Mouse (Mus musculus): ENCODE measurements around the gene Chst11.

Gene Chst11

DNA sequence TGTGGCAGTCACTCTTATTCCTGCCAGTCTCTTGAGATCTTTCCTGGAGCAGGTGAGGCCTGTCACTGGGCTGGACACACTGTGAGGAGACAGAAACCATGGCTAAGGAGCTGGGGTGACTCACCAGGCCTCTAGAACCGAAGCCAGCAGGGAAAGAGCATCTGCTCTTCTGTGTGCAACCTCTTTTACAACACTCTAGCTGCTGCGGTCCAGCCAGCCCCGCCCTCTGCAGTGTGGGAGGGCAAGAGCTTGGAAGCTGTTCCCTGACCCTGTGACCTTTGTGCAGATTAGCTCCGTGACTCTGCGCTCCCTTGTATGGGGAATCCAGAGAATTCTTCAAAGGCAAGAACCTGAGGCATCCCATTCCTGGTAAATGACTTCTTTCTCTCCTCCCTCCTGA lies 84.5 kb downstream of the Chst11 start:
- in situ Hi-C loops (cut with MboI; ENCODE audit: unreplicated experiment in 2 of 2) = no loop called here

DNA sequence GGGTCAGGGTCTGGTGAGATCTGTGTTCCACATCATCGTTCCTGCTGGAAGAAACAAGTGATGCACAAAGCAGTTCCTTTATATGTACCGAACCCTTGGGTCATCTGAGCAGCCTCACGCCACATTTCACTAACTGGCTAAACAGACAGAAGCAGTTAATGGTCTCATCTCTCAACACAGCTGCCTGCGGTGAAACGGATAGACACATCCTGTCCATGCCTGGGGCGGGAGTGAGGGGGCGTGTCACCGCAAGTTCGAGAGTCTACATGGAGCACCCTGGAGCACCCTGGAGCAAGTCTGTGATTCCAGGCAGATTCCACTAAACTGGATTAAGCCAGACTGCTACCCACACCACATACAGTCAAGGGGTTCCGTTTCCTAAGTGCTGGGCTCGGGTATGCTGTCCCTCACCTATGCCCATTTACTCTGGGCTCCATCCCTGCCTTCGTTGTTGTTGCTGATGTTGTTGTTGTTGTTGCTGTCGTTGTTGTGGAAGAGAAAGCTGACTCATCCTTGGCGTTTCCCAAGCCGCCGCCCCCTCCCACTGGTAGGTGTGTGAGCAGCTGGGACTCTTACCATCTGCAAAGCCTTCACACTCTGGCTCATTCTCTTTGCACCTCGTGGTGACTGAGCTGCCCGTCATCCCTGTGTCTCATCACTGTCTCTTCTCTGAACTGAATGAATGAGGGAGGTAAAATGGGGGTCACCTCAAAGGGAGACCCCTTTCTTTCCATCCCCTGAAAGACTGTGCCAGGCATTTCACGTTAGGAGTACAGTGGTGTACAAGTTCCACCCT lies 86.7 kb downstream of the Chst11 start:
- in situ Hi-C loops (cut with MboI; ENCODE audit: unreplicated experiment in 2 of 2) = no loop called here

DNA sequence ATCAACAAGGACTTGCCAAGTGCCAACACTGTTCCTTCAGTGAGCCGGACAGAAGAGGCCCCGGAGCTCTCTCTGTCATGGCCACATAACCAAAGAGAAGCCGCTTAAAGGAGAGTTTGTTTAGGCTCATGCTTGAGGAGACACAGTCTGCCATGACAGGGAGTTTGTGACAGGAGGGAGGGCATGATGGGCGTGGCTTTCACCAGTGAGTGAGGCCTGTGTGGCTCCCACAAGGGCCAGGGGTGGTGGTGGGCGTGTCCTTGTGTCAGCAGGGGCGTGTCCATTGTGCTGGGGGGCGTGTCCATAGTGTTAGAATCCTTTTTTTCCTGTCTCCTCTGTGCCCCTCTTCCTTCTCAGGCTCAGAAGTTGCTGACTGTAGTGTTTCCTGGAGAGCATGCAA lies 87.8 kb downstream of the Chst11 start:
- in situ Hi-C loops (cut with MboI; ENCODE audit: unreplicated experiment in 2 of 2) = no loop called here

DNA sequence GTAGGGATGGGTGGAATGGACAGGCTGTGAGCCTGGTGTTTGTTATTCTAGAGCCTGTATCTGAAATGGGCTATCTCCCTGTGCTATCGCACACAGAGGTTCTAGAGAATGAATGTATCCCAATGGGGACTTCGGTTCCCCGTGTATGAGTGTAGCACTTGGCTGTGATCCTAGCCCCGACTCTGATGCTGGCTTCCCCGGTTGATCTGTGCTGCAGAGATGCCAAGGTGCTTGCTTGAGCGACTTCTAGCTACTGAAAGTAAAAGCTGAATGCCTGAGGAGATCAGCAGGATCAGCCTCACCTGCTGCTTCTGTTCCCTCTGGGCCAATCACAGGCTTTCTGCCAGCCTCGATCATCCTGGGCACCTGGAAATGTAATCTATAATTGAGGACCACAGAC lies 91.5 kb downstream of the Chst11 start:
- in situ Hi-C loops (cut with MboI; ENCODE audit: unreplicated experiment in 2 of 2) = no loop called here

DNA sequence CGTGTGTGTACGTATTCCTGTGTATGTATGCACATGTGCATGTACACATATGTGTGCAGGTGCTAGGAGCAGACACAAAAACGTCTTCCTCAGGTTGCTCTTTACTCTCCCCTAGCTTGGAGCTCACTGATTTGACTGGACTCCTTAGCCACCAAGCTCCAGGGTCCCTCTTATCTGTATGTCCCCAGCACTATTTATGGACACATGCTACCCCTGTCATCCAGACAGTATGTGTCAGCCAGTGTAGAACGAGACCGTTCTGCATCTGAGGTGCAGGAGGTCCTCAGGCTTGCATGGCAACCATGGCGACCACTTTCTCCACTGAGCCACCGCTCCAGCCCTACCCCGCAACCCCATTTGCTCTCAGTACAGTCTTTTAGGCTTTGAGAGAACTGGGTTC lies 93.4 kb downstream of the Chst11 start:
- in situ Hi-C loops (cut with MboI; ENCODE audit: unreplicated experiment in 2 of 2) = no loop called here

DNA sequence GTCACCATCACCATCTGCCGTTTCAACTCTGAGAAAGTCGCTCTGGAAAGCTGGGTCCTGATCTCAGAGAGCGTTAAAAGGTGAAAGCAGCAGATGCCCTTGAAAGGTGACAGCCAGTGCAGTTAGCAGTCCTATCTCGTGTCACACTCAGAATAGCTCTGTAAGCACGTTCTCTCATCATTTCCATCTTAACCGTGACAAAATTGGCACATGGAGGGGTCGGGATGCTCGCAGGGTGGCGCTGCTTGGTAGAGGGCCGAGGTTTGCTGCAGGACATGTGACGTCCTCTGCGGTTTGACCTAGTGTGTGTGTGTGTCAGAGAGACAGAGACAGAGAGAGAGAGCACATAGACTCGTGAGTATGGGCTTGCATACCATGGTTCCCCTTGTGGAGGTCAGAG lies 94.5 kb downstream of the Chst11 start:
- in situ Hi-C loops (cut with MboI; ENCODE audit: unreplicated experiment in 2 of 2) = no loop called here

DNA sequence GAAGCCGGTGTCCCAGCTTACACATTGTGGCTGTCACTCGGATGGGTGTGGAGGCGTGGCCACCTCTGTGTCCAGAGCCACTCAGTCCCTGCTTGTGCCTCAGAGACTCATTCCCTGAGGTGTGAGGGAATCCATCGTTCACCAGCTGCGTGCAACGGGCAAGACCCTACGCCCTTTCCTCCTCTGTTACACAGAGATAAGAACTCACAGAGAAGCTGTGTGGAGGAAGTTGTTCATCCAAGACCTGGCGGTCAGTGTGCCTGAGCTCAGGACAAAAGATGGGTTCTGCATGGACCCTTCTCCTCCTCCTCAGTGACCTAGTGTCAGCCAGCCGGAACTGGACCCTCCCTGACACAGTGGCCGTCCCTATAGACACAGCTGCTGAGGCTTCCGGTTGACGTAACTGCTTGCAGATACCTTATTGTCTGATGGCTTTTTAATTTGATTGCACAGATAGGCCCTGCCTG lies 95.0 kb downstream of the Chst11 start:
- in situ Hi-C loops (cut with MboI; ENCODE audit: unreplicated experiment in 2 of 2) = no loop called here

DNA sequence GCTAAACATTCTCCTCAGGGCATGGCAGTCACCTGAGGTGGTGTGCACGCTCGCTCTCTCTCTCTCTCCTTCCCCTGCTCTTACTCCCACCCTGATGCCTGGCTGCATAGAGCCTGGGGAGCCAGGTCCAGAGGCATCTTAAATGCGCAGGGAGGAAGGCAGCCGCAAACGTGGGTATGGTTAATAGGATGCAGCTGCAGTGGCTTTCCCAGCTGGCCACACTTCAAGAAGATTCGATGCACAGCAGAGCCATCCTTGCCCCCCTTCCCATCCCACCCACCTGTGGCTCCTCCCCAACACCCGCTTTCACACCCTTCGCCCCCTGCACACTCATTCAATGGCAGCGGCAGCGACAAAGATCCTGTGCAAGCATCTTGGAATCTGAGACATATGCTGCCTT lies 95.6 kb downstream of the Chst11 start:
- in situ Hi-C loops (cut with MboI; ENCODE audit: unreplicated experiment in 2 of 2) = no loop called here

DNA sequence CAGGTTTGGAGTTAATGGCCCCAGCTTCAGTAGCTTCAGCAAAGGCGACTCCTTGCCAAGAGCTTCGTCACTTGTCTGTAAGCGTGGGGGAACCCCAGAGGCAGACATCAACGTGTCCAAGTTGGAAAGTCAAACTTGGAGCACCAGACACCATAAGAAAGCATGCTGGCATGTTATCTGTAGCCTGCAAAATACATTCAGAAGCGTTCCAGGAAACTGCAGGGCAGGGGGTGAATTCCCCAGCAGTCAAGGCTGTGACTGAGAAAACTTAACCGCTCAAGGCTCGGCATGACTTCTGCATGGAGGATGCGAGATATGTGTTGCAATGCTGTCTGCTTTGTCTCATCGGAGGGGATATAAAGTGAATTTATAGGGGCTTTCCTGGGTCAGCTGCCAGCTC lies 98.6 kb downstream of the Chst11 start:
- in situ Hi-C loops (cut with MboI; ENCODE audit: unreplicated experiment in 2 of 2) = no loop called here

DNA sequence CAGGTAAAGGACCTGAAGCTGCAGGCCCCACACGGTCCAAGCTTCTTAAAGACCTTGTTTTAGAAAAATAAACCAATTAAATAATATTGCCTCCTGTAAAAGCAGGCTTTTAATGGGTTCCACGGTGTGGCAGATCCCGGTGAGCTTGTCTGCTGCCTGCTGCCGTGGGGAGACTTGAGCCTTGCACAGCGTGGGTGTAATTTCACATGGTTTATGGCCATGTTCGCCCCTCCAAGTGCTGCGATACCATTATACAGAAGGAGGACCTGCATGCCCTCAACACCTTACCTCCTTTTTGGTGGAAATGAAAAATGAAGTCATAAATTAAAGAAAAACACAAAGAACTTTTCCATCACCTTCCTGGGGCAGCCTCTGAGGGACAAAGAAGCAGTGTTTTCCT lies 103.0 kb downstream of the Chst11 start:
- in situ Hi-C loops (cut with MboI; ENCODE audit: unreplicated experiment in 2 of 2) = no loop called here

DNA sequence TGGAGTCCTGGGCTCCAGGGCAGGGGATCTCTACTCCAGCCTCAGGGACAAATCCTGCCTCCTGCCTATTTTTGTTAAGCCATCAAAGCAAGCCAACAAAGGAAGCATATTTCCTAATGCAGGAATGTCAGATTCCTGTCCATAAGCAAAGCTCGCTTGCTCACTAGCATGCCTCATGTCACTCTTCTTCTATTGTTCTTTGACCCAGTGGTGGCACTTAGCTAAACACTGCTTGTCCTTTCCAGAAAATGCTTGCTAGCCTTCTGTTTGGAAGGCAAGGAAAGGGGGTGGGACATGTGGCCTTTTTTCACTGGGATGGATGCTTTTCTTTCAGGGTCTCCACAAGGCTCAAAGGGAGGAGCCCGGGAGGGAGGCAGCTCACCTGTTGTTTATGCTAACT lies 103.5 kb downstream of the Chst11 start:
- in situ Hi-C loops (cut with MboI; ENCODE audit: unreplicated experiment in 2 of 2) = no loop called here

DNA sequence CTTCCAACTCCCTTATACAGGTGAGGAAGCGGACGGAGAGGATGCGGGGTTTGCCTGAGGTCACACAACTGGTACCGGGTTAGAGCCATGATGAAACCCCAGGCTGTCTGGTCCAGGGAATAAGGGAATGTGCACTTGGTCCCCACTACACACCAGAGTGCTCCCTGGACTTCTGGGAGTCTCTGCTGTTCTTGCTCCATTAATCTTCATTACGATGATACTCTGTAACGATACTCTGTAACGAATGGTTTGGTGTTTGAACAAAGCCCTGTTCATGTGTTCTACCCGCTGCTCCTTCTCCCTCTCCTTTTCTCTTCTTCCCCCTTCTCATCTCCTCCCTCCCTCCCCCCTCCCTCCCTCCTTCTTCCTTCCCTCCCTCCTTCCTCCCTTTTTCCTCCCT lies 104.9 kb downstream of the Chst11 start:
- in situ Hi-C loops (cut with MboI; ENCODE audit: unreplicated experiment in 2 of 2) = loop anchor here in 1 of 2 experiments (10.0 kb wide), 1 partner anchor 155 kb away; no protein-coding TSS in a partner anchor

DNA sequence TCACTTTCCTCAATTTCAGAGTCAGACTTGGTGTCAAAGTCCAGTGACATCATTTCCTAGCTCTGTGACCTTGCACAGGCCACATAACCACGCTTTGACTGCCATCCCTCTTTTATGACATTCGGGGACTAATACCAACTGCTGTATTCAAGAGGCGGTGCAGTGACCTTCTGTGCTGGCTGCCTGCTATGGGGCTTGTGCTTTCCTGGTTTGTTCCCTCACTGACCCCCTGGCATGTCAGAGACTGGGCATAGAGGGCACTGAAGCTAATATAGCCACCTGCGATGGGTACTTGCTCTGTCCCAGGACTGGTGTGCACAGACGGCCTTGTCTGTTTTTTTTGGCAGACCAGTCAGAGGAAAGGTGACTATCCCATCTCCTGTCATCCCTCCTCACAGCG lies 108.4 kb downstream of the Chst11 start:
- in situ Hi-C loops (cut with MboI; ENCODE audit: unreplicated experiment in 2 of 2) = loop anchor here in 1 of 2 experiments (10.0 kb wide), 1 partner anchor 159 kb away; no protein-coding TSS in a partner anchor

DNA sequence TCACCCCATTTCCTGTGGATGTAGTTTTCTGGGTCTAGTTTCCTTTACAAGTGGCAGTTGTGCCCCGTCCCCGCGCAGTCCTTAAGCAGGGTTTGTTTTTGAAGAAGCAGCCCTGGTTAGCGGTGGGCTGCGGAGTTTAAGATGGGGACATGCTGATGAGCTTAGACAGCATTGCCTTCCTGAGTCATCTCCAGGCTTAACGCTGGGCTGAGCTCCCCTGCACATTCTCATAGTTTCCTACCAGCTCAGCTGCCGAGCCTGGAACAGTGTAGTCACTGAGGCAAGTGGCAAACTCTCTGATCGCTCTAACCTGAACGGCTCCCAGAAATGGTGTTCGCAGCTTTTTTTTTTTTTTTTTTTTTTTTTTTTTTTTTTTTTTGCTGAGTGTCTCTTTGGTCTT lies 109.0 kb downstream of the Chst11 start:
- in situ Hi-C loops (cut with MboI; ENCODE audit: unreplicated experiment in 2 of 2) = loop anchor here in 1 of 2 experiments (10.0 kb wide), 1 partner anchor 159 kb away; no protein-coding TSS in a partner anchor

DNA sequence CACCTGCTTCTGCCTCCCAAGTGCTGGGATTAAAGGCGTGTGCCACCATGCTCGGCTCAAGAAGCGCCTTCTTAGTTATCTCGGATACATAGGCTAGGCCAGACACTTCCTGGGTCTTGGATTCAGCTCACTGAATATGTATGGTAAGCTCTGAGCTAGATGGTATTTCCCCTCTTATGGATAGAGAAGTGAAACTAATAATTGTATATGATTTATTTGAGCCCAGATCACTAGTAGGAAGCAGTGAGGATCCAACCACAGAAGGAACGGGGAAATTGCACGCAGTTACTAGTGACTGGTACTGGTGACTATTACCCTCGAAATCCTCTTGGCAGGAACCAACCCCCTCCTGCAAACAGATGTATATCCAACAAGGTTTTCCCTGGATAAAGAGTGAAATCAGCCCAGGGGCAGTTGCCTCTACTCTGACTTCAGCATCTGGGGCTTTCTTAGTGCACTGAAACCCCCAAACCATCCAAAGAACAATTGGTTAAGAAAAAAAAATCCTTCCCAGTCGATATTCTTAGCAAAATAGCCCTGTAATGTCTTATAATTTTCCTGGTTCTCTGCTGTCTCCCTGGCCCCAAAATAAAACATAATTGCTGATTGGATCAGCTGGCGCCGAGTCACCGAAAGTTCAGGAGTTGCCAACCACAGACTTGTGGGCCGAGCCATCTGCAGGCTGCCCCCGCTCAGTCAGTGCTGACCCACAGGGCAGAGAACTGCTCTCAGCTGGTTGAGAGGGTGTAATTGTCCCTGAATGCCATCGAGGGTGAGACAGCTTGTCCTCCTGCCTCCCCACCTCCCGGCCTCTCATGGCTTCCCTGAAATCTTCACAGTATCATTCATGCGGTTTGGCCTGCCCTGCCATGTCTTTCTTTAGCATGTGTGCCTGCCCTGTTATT lies 109.8 kb downstream of the Chst11 start:
- in situ Hi-C loops (cut with MboI; ENCODE audit: unreplicated experiment in 2 of 2) = loop anchor here in 1 of 2 experiments (5.0 to 10.0 kb wide), 2 partner anchors 160 to 183 kb away; no protein-coding TSS in a partner anchor

DNA sequence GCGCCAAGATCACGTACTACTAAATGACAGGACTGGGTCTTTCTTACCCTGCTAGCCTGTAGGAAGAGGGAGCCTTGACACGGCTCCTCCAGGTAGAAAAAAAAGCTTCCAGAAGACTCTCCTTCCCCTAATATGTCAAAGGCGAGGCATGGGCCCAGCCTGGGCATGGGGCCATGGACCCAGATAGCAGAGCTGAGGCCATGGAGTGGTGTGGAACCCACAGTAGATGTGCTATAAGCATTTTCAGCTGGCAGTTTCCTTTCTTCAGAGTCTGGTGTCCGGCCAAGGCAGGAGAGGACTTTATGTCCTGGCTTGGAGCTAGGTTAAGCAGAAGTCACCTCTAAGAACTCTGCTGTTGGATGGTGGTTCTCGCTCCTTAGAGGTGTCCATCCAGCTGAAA lies 111.0 kb downstream of the Chst11 start:
- in situ Hi-C loops (cut with MboI; ENCODE audit: unreplicated experiment in 2 of 2) = loop anchor here in 1 of 2 experiments (5.0 to 10.0 kb wide), 2 partner anchors 161 to 184 kb away; no protein-coding TSS in a partner anchor

DNA sequence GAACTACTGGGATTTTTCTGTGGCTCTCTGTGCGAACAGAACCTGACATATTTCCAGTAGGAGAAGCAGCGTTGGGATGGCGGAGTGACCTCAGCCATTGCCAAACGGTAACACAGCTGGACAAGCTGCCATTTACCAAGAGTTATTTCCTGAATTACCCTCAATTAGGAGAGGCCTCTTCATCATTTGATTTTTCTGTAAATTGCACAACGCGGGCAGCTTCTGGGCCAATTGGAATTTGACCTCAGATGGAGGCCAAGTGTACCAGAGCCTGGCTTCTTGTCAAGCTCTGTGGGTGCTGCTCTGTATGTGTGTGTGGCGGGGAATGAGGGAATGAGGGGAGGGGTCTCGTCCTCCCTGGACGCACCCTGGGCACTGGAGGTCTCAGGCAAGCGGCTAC lies 113.6 kb downstream of the Chst11 start:
- in situ Hi-C loops (cut with MboI; ENCODE audit: unreplicated experiment in 2 of 2) = loop anchor here in 1 of 2 experiments (5.0 to 10.0 kb wide), 2 partner anchors 164 to 187 kb away; no protein-coding TSS in a partner anchor

DNA sequence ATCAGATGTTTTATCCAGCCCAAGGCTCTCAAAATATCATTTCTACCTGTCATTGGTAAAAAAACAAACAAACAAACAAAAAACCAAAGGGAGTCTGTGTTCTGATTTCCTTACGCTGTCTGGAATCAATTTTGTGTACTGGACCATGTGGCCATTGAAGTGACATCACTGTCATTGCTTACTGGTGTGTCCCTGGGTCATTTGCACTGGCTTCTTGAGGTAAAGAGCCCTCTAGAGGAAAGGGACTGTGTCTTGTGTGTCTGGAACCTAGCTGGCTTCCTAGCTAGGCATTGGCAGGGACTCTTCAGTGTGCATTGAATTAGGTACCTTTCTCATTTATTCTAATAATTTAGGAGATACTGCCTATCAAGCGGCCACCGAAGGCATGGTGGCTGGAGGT lies 114.4 kb downstream of the Chst11 start:
- in situ Hi-C loops (cut with MboI; ENCODE audit: unreplicated experiment in 2 of 2) = loop anchor here (5.0 to 10.0 kb wide), 4 partner anchors 98 to 187 kb away; no protein-coding TSS in a partner anchor

DNA sequence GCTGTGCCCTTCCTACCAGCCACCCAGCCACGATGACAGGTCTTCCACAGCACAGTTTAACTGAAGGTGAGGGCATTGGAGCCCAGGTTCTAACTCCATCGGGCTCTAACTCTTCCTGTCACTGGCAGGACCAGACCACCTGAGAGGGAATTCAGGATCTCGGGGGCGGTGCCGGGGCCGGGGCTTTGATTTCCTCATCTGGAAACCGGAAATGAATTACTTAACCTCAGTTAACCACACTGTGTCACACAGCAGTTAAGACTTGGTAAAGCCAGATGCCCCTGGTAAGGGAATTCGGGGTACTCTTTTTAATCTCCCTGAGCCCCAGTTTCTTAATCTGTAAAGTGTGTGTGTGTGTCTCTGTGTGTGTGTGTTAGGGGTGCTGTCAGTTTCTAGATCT lies 115.6 kb downstream of the Chst11 start:
- in situ Hi-C loops (cut with MboI; ENCODE audit: unreplicated experiment in 2 of 2) = loop anchor here in 1 of 2 experiments (5.0 to 10.0 kb wide), 2 partner anchors 96 to 186 kb away; no protein-coding TSS in a partner anchor

DNA sequence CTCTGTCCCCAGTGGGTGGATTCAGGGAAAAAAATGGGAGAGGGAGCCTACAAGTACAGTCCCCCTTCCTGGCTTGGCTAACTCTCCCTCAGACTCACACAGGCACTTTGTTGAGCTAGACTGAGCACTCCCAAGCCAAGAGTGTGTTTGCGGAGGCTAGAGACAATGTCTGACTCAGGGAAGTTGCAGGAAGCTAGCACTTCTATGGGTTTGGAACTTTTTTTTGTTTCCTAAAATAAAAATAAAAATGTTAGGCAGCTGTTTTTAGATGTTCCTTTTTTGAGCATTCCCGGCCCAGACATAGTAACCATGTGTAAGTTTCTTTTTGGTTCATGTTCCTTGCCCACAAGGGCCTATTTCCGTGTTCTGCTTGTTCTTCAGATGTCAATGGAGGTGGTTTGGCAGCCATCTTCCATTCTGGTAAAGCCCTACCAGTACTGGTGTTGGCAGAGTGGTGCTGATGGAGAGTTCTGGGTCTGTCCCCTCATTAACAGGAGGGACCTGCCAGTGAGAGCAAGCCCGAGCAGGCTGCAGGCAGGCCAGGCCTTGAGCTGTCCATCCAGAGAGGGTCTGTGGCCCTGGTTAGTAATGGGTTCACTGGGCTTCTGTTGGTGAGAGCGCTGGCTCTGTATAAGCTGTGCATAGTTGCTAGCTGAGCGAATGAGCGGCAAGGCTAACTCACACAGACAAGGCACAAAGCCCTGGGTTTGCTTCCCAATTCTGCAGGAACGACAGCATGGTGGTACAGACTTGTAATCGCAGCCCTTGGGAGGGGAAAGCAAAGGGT lies 116.3 kb downstream of the Chst11 start:
- in situ Hi-C loops (cut with MboI; ENCODE audit: unreplicated experiment in 2 of 2) = loop anchor here in 1 of 2 experiments (5.0 to 10.0 kb wide), 2 partner anchors 96 to 187 kb away; no protein-coding TSS in a partner anchor
